Mouse (Mus musculus) ovary, postnatal 36 days (tissue): ENCODE measurements at regions not wholly inside any gene's neighbourhood (a gene's known extent, or its start where the extent isn't known, plus 50 kb on each side); places are given as distances from the start of the nearest gene placed in this dataset.
"Not testable (repeated sequence)": the region's sequence is repeated elsewhere in the genome, so short reads cannot be mapped to it uniquely, and the experiment has no call there.

Source experiments
- DNase-seq: peaks from one replicate; pipeline ENCODE4 v3.0.0; 2022; ENCODE audit warnings: low spot score, mixed read lengths

GRCm38 (mm10) chr1:112486046-112486445 lies 621.3 kb upstream of the Dsel start:
- not testable (repeated sequence) for DNase-seq

GRCm38 (mm10) chr1:112456047-112456446 lies 591.3 kb upstream of the Dsel start:
- DNase-seq, result peak; percentile 24

GRCm38 (mm10) chr1:112452390-112452789 lies 587.7 kb upstream of the Dsel start:
- DNase-seq, result no peak

- no peak for DNase-seq
Measured at GRCm38 (mm10) chr1:112451622-112452021, 586.9 kb upstream of the Dsel start.

GRCm38 (mm10) chr1:112439109-112439508 lies 574.4 kb upstream of the Dsel start:
- DNase-seq, result no peak

- DNase-seq, result peak; percentile 5
Measured at GRCm38 (mm10) chr1:112416350-112417083, 551.8 kb upstream of the Dsel start.

GRCm38 (mm10) chr1:112388807-112389206 lies 524.1 kb upstream of the Dsel start:
- DNase-seq, result peak; percentile 11

GRCm38 (mm10) chr1:112384015-112384414 lies 519.3 kb upstream of the Dsel start:
- no peak for DNase-seq

- DNase-seq, result no peak
Measured at GRCm38 (mm10) chr1:112379651-112380264, 515.0 kb upstream of the Dsel start.

- no peak for DNase-seq
Measured at GRCm38 (mm10) chr1:112378660-112379059, 513.9 kb upstream of the Dsel start.

- no peak for DNase-seq
Measured at GRCm38 (mm10) chr1:112355816-112356215, 491.1 kb upstream of the Dsel start.
